Mouse (Mus musculus) cortical plate, adult 2 months (tissue): ENCODE results near the gene Tmco5. TPM values are rescaled to one million over a fixed set of nuclear protein-coding genes. Genes with fewer than 3 reads are reported as not detected.

Source experiments
- H3K27ac ChIP-seq: fragments of 200-500 bp; 2 replicates; pipeline ENCODE4 v1.5.1; 2012; ENCODE audit warnings: low read length, control low read depth, inconsistent platforms; ENCODE audit not compliant: insufficient read depth
- H3K4me1 ChIP-seq: fragments of 200-500 bp; 2 replicates; pipeline ENCODE4 v1.6.1; 2011; ENCODE audit warnings: low read length; ENCODE audit not compliant: control insufficient read depth, insufficient read depth
- H3K4me3 ChIP-seq: fragments of 200-500 bp; 2 replicates; pipeline ENCODE4 v1.5.1; 2011; ENCODE audit warnings: mild to moderate bottlenecking, low read length, control low read depth; ENCODE audit not compliant: insufficient read depth
- CTCF ChIP-seq: fragments of 200-500 bp; IDR thresholded peaks from 2 replicates; pipeline ENCODE4 v1.5.1; 2011; ENCODE audit warnings: mild to moderate bottlenecking, control low read depth, low read length; ENCODE audit not compliant: insufficient read depth; ENCODE audit errors: extremely low read depth
- POLR2A ChIP-seq: fragments of 200-500 bp; IDR thresholded peaks from 2 replicates; pipeline ENCODE4 v1.6.1; 2011; ENCODE audit warnings: mild to moderate bottlenecking, low read length, control low read depth; ENCODE audit not compliant: insufficient read depth; ENCODE audit errors: extremely low read depth
- polyA plus RNA-seq: library from polyadenylated mRNA; depleted of rRNA; stranded (reverse); fragments of >200 nt; gene quantifications from 2 replicates; pipeline ENCODE4 v1.2.3, GENCODE M21; 2012; rRNA removed

The Tmco5 gene
- polyA plus RNA-seq: 2.8 and 3.6 TPM in 2 replicates

- peak within 1 kb of the TSS; percentile 86 for H3K27ac ChIP-seq
- H3K4me1 ChIP-seq: peaks cover 3% of the 10 kb centered on the region
- H3K4me3 ChIP-seq: no peak within 1 kb of the TSS
- TF ChIP-seq POLR2A (no peak), CTCF (no peak)
Observed at GRCm38 (mm10) chr2:116878391-116878790, at the start of gene Tmco5. Gene Tmco5 (plus strand): TSS chr2:116878691.

- TF ChIP-seq CTCF (no peak), POLR2A (no peak)
- Histone ChIP-seq H3K4me3 (no peak overlapping the region), H3K27ac (no peak overlapping the region), H3K4me1 (no peaks in the 10 kb centered on the region)
Observed at GRCm38 (mm10) chr2:116831863-116832262, 46.6 kb upstream of the Tmco5 start.

GRCm38 (mm10) chr2:116837829-116838228 lies 40.7 kb upstream of the Tmco5 start:
- TF ChIP-seq CTCF (no peak), POLR2A (no peak)
- Histone ChIP-seq H3K4me3 (no peak overlapping the region), H3K4me1 (no peaks in the 10 kb centered on the region; the same call in 1 of the 2 replicates), H3K27ac (no peak overlapping the region)

DNA sequence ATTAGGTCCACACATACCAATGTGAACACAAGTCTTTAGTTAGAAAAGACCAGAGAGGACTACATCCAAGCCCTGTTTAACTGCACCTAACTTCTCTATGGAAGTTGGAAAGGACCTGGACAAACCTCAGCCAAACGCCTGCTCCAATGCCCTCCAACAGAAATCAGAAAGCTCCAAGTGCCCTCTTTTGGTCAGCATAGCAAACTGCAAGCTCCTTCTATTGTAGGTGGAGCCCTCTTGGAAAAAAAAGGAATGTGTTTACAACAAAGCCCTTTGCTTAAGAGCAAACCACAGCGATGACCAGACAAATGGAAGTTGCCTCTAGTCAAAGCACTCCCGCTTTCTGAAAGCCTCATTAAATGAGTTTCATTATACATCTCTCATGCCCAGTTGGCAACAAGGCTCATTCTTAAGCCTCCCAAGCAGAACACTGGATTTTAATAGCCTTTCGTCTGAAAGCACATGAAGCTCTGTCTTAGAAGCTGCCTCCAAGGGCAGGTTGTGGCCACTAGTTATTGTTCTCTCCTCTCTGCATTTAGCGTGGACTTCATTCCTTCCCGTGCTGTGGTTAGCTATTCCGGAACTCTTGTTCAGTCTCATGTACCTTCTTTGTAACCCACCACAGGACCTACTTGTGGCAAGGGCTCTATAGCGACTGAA lies 39.8 kb upstream of the Tmco5 start:
- H3K4me3 ChIP-seq: no peak overlapping the region
- TF ChIP-seq CTCF (peak; percentile 69; the same call in 1 of the 2 replicates), POLR2A (no peak)
- H3K27ac ChIP-seq: no peak overlapping the region
- H3K4me1 ChIP-seq: no peaks in the 10 kb centered on the region; the same call in 1 of the 2 replicates

- Histone ChIP-seq H3K27ac (no peak overlapping the region), H3K4me1 (no peaks in the 10 kb centered on the region; the same call in 1 of the 2 replicates), H3K4me3 (no peak overlapping the region)
- no peak for TF ChIP-seq POLR2A
- no peak for TF ChIP-seq CTCF
Observed at GRCm38 (mm10) chr2:116849980-116850636, 28.4 kb upstream of the Tmco5 start.

GRCm38 (mm10) chr2:116851356-116851755 lies 27.1 kb upstream of the Tmco5 start:
- H3K4me3 ChIP-seq: no peak overlapping the region
- TF ChIP-seq CTCF (no peak), POLR2A (no peak)
- no peaks in the 10 kb centered on the region; the same call in 1 of the 2 replicates for H3K4me1 ChIP-seq
- no peak overlapping the region for H3K27ac ChIP-seq

DNA sequence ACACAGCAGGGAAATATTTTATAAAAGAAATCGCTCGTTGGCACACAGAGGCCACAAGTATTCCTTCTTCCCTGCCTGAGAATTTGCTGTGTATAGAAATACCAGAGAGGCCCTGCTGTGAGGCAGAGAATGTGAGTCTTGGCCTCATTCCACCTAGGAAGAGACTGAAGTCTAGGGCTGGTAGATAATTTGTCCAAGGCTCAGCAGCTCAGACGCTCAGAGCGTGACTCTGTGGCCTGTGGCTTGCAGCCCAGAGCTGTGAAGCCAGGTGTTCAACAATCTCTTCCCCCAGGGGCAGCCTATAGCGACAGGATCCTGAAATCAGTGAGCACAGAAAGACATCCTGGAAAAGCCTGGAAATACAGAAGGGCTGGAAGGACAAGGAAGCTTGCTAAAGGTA lies 26.2 kb upstream of the Tmco5 start:
- Histone ChIP-seq H3K4me1 (no peaks in the 10 kb centered on the region), H3K4me3 (no peak overlapping the region), H3K27ac (no peak overlapping the region)
- no peak for TF ChIP-seq CTCF
- TF ChIP-seq POLR2A: no peak

GRCm38 (mm10) chr2:116858703-116859102 lies 19.8 kb upstream of the Tmco5 start:
- Histone ChIP-seq H3K4me3 (no peak overlapping the region), H3K27ac (no peak overlapping the region), H3K4me1 (no peaks in the 10 kb centered on the region)
- no peak for TF ChIP-seq CTCF
- TF ChIP-seq POLR2A: no peak

- Histone ChIP-seq H3K4me3 (no peak overlapping the region), H3K27ac (no peak overlapping the region), H3K4me1 (peaks cover 3% of the 10 kb centered on the region)
- TF ChIP-seq CTCF (no peak), POLR2A (no peak)
Observed at GRCm38 (mm10) chr2:116876955-116877615, 1.4 kb upstream of the Tmco5 start.
